Mouse (Mus musculus) erythroblast, embryonic 14.5 days (primary cell): Measurements from ENCODE around the gene Gm2000. TPM values are rescaled to one million over a fixed set of nuclear protein-coding genes. Genes with fewer than 3 reads are reported as not detected.

Experiments
- H3K27me3 ChIP-seq: 2 replicates; pipeline ENCODE4 v1.6.1; 2012; ENCODE audit warnings: inconsistent platforms; ENCODE audit not compliant: control insufficient read depth
- H3K36me3 ChIP-seq: 2 replicates; pipeline ENCODE4 v1.6.1; 2012; ENCODE audit warnings: mild to moderate bottlenecking, inconsistent platforms; ENCODE audit not compliant: control insufficient read depth
- H3K4me1 ChIP-seq: 2 replicates; pipeline ENCODE4 v1.6.1; 2012; ENCODE audit warnings: inconsistent platforms; ENCODE audit not compliant: control insufficient read depth
- H3K4me3 ChIP-seq: replicated peaks from 2 replicates; pipeline ENCODE3; 2012; ENCODE audit warnings: moderate library complexity, mild to moderate bottlenecking, inconsistent platforms
- H3K9me3 ChIP-seq: 2 replicates; pipeline ENCODE4 v1.6.1; 2012; ENCODE audit warnings: low read length, inconsistent platforms, mixed read lengths; ENCODE audit not compliant: control insufficient read depth
- GATA1 ChIP-seq: IDR thresholded peaks from 2 replicates; pipeline ENCODE4 v1.6.1; 2012; ENCODE audit warnings: low read length, inconsistent platforms, mixed read lengths
- TAL1 ChIP-seq: IDR thresholded peaks from 3 replicates; pipeline ENCODE4 v1.6.1; 2012; ENCODE audit warnings: low read length, inconsistent platforms, mixed read lengths
- polyA plus RNA-seq: library from polyadenylated mRNA; stranded (reverse); fragments of >175 nt; gene quantifications from 2 replicates; pipeline ENCODE4 v1.2.3, GENCODE M21; 2012

Gene Gm2000
- polyA plus RNA-seq: 79.9 and 182 TPM in 2 replicates

DNA sequence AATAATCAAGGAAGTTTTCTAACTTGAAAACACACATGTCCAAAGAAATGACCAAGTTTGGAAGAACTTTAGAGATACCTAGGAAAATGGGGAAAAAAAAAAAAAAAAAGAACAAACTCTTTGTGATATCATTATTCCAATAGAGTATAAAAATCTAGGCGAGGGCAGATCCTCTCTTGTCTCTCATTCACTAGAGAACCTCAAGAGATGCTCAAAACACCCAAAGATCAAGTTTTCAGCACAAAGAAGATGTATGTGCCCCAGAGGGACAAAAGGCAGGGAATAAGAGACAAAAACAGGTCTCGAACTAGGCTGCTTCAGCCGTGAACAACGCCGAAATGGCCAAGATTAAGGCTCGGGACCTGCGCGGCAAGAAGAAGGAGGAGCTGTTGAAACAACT, at the start of gene Gm2000:
TSS of gene Gm2000 (plus strand) at position 301 of the 400 bp plus-strand sequence.
- TF ChIP-seq TAL1 (no peak), GATA1 (no peak)
- H3K27me3 ChIP-seq: no peaks in the 10 kb centered on the region
- H3K4me1 ChIP-seq: no peaks in the 10 kb centered on the region

GRCm38 (mm10) chr1:156323126-156323525, 42.7 kb upstream of the Gm2000 start:
- Histone ChIP-seq H3K27me3 (no peaks in the 10 kb centered on the region), H3K4me3 (no peak overlapping the region), H3K4me1 (no peaks in the 10 kb centered on the region), H3K36me3 (no peaks in the 10 kb centered on the region), H3K9me3 (no peaks in the 10 kb centered on the region)
- TF ChIP-seq GATA1 (no peak), TAL1 (no peak)

More for the DNA sequence above, at the start of gene Gm2000:
- no peak within 1 kb of the TSS for H3K4me3 ChIP-seq
- H3K9me3 ChIP-seq: peaks cover 3% of the 10 kb centered on the region; the same call in 1 of the 2 replicates
- no peaks in the 10 kb centered on the region for H3K36me3 ChIP-seq

DNA sequence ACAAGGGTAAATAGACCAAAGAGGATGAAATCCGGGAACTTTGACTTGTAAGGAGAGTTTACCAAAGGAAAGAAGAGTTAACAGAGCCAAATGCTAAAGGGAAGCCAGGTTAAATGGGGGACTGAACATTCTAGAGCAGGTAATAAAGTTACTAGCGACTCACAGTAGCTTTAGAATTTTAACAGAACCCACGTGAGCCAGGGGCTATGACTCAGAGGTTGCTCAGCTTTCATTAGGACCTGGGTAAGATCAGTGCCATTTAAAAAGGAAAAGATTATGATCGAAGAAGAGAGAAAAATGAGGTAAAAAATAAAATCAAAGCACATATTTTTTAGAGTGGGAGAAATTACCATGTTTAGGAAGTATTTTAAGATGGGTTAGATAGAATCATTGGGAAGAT, 25.0 kb upstream of the Gm2000 start:
- Histone ChIP-seq H3K27me3 (no peaks in the 10 kb centered on the region), H3K36me3 (no peaks in the 10 kb centered on the region), H3K4me3 (no peak overlapping the region), H3K9me3 (no peaks in the 10 kb centered on the region), H3K4me1 (peaks cover 6% of the 10 kb centered on the region)
- TF ChIP-seq TAL1 (no peak), GATA1 (no peak)

- TF ChIP-seq TAL1: no peak
- TF ChIP-seq GATA1: no peak
- Histone ChIP-seq H3K27me3 (no peaks in the 10 kb centered on the region), H3K9me3 (no peaks in the 10 kb centered on the region), H3K4me1 (peaks cover 6% of the 10 kb centered on the region), H3K4me3 (no peak overlapping the region), H3K36me3 (no peaks in the 10 kb centered on the region)
Observed at GRCm38 (mm10) chr1:156344433-156344832, 21.4 kb upstream of the Gm2000 start.

DNA sequence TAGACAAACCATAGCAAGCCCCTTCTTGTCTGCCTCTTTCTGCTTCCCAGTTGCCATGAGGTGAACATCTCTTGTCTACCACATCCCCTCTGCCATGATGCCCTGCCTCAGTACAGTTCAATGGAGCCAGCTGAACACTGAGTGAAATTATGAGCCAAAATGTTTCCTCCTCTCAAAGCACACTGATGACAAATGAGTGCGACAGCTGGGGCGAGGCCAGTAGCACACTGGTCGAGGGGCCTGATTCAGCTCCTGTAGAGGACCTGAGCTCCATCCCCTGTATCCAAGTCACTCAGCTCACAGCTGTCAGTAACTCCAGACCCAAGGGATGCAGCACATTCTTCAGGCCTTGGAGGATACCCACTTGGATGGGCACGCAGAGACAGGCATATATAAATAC, 20.2 kb upstream of the Gm2000 start:
- Histone ChIP-seq H3K27me3 (no peaks in the 10 kb centered on the region), H3K4me3 (no peak overlapping the region), H3K36me3 (no peaks in the 10 kb centered on the region), H3K4me1 (peaks cover 6% of the 10 kb centered on the region), H3K9me3 (no peaks in the 10 kb centered on the region)
- TF ChIP-seq GATA1: no peak
- TF ChIP-seq TAL1: no peak

DNA sequence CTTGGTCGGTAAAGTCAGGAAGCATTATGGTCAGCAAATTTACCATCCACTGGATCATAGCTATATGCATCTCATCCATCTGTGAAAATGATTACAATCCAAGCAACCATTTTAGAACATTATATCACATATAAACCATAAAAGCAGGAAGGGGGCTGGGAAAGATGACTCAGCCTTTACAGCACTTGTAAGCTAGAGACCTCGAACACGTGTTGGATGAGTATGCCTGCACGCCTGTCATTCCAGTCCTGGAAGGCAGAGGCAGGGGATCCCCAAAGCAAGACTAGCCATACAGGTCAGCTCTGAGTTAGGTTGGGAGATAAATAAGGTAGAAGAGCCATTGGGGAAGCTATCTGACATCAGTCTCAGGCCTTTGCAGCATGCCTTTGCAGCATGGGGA, 16.8 kb upstream of the Gm2000 start:
- Histone ChIP-seq H3K27me3 (no peaks in the 10 kb centered on the region), H3K4me1 (peaks cover 6% of the 10 kb centered on the region), H3K36me3 (no peaks in the 10 kb centered on the region), H3K4me3 (no peak overlapping the region), H3K9me3 (no peaks in the 10 kb centered on the region)
- TF ChIP-seq TAL1 (no peak), GATA1 (no peak)

GRCm38 (mm10) chr1:156350441-156350840, 15.4 kb upstream of the Gm2000 start:
- TF ChIP-seq TAL1 (no peak), GATA1 (no peak)
- no peaks in the 10 kb centered on the region for H3K9me3 ChIP-seq
- no peak overlapping the region for H3K4me3 ChIP-seq
- H3K4me1 ChIP-seq: peaks cover 3% of the 10 kb centered on the region
- no peaks in the 10 kb centered on the region for H3K36me3 ChIP-seq
- H3K27me3 ChIP-seq: no peaks in the 10 kb centered on the region

- Histone ChIP-seq H3K4me1 (no peaks in the 10 kb centered on the region), H3K27me3 (no peaks in the 10 kb centered on the region), H3K36me3 (no peaks in the 10 kb centered on the region), H3K9me3 (no peaks in the 10 kb centered on the region), H3K4me3 (no peak overlapping the region)
- TF ChIP-seq TAL1 (no peak), GATA1 (no peak)
Observed at GRCm38 (mm10) chr1:156352466-156352865, 13.4 kb upstream of the Gm2000 start.

DNA sequence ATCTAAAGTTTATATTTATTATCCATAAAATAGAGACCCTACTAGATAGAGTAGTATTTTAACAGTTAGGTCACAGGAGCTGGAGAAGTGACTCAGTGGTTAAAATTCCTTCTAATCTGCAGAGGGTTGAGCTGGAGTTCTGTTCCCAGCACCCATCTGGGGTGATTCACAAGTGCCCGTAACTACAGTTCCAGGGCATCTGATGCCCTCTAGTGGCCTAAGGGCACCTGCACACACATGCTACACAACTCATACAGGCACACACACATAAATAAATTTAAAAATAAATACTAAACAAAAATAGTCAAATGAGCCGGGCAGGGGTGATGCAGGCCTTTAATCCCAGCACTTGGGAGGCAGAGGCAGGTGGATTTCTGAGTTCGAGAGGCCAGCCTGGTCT, 15.4 kb downstream of the Gm2000 start:
- H3K4me1 ChIP-seq: peaks cover 6% of the 10 kb centered on the region
- no peaks in the 10 kb centered on the region for H3K27me3 ChIP-seq
- no peak overlapping the region for H3K4me3 ChIP-seq
- TF ChIP-seq TAL1 (no peak), GATA1 (no peak)
- 0 out of 2 replicates have a peak, but pooled peaks cover 2% of the 10 kb centered on the region for H3K9me3 ChIP-seq
- no peaks in the 10 kb centered on the region for H3K36me3 ChIP-seq

GRCm38 (mm10) chr1:156386232-156386631, 20.4 kb downstream of the Gm2000 start:
- H3K36me3 ChIP-seq: no peaks in the 10 kb centered on the region
- H3K4me1 ChIP-seq: peaks cover 14% of the 10 kb centered on the region
- no peaks in the 10 kb centered on the region for H3K27me3 ChIP-seq
- no peak overlapping the region for H3K4me3 ChIP-seq
- 0 out of 2 replicates have a peak, but pooled peaks cover under 1% of the 10 kb centered on the region for H3K9me3 ChIP-seq
- TF ChIP-seq GATA1 (no peak), TAL1 (no peak)
